Mouse (Mus musculus) stomach, embryonic 14.5 days (tissue): ENCODE results near the gene Cbfb. TPM values are rescaled to one million over a fixed set of nuclear protein-coding genes. Genes with fewer than 3 reads are reported as not detected.
"Not testable (repeated sequence)": the region's sequence is repeated elsewhere in the genome, so short reads cannot be mapped to it uniquely, and the experiment has no call there.

Experiments used
- ATAC-seq: fragments of 200-750 bp; cut with Nextera tagmentation; 2 replicates; pipeline ENCODE4 v1.8.0; 2017; ENCODE audit warnings: low read depth, moderate TSS enrichment; ENCODE audit not compliant: insufficient number of reproducible peaks, insufficient read depth, low FRiP score
- H3K27ac ChIP-seq: fragments of 300-500 bp; sonication (generic); 2 replicates; pipeline ENCODE4 v1.5.1; 2014; ENCODE audit warnings: mild to moderate bottlenecking, low read length, moderate library complexity, mixed read lengths
- H3K27me3 ChIP-seq: fragments of 300-500 bp; sonication (generic); 2 replicates; pipeline ENCODE4 v1.6.1; 2014; ENCODE audit warnings: low read length, control low read depth, mixed read lengths; ENCODE audit not compliant: control insufficient read depth, insufficient read depth
- H3K36me3 ChIP-seq: fragments of 300-500 bp; sonication (generic); 2 replicates; pipeline ENCODE4 v1.6.1; 2014; ENCODE audit warnings: mild to moderate bottlenecking, control low read depth, low read length, moderate library complexity, mixed read lengths; ENCODE audit not compliant: control insufficient read depth, insufficient read depth
- H3K4me1 ChIP-seq: fragments of 300-500 bp; sonication (generic); 2 replicates; pipeline ENCODE4 v1.6.1; 2014; ENCODE audit warnings: low read length, control low read depth, mixed read lengths; ENCODE audit not compliant: control insufficient read depth, insufficient read depth
- H3K4me2 ChIP-seq: fragments of 300-500 bp; sonication (generic); replicated peaks from 2 replicates; pipeline ENCODE4 v1.6.1; 2014; ENCODE audit warnings: low read depth, low read length, control low read depth
- H3K4me3 ChIP-seq: fragments of 300-500 bp; sonication (generic); 2 replicates; pipeline ENCODE4 v1.5.1; 2014; ENCODE audit warnings: low read depth, low read length, control low read depth
- H3K9ac ChIP-seq: fragments of 300-500 bp; sonication (generic); replicated peaks from 2 replicates; pipeline ENCODE4 v1.6.1; 2014; ENCODE audit warnings: low read depth, mild to moderate bottlenecking, control low read depth, low read length, moderate library complexity, mixed read lengths
- H3K9me3 ChIP-seq: fragments of 300-500 bp; sonication (generic); 2 replicates; pipeline ENCODE4 v1.6.1; 2016; ENCODE audit warnings: low read depth, low read length, control low read depth; ENCODE audit not compliant: control insufficient read depth
- WGBS: fragments of 180-500 bp; shearing (Covaris S2); extraction: QIAGEN DNeasy Blood & Tissue Kit; methylation state at CpG from one replicate; pipeline ENCODE4 v1.1.7; 2014; 5-methylcytosine and 5-hydroxymethylcytosine counted together
- polyA plus RNA-seq: library from polyadenylated mRNA; unstranded; fragments of >200 nt; fragmentation: Nextera tagmentation; extraction: Ambion mirVana; gene quantifications from 2 replicates; pipeline ENCODE4 v1.2.1, GENCODE M21; 2014

Cbfb gene
- polyA plus RNA-seq, 1 experiment from 2014 or later: 73.7 TPM

DNA sequence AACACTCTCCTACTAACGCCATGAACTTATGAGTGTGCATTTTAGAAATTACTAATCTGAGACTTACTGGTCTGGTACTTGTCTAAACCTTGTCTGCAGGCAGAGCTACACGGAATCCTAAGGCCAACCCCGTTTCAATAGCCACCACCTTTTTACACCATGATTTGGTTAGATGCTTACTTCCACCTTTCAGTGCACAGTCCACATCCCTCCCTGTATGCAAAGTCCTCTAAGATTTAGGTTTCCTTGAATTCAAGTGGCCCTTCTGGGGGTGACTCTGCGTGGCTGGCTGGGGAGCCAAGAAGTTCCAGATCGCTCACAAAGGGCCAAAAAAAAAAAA lies 463 bp upstream of the Cbfb start:
- no peaks in the 10 kb centered on the region for H3K27me3 ChIP-seq
- H3K9me3 ChIP-seq: no peaks in the 10 kb centered on the region
- H3K4me2 ChIP-seq: peak overlapping the region; percentile 43
- H3K4me1 ChIP-seq: peaks cover 6% of the 10 kb centered on the region
- peak overlapping the region; percentile 97 for H3K27ac ChIP-seq
- peak overlapping the region; percentile 92; the same call in 1 of the 2 replicates for H3K9ac ChIP-seq
- WGBS: 3% methylated on average over 5 of the region's 5 CpGs
- no peaks in the 10 kb centered on the region for H3K36me3 ChIP-seq
- H3K4me3 ChIP-seq: peak overlapping the region; percentile 95
- ATAC-seq: no peak; the same call in 1 of the 2 replicates

DNA sequence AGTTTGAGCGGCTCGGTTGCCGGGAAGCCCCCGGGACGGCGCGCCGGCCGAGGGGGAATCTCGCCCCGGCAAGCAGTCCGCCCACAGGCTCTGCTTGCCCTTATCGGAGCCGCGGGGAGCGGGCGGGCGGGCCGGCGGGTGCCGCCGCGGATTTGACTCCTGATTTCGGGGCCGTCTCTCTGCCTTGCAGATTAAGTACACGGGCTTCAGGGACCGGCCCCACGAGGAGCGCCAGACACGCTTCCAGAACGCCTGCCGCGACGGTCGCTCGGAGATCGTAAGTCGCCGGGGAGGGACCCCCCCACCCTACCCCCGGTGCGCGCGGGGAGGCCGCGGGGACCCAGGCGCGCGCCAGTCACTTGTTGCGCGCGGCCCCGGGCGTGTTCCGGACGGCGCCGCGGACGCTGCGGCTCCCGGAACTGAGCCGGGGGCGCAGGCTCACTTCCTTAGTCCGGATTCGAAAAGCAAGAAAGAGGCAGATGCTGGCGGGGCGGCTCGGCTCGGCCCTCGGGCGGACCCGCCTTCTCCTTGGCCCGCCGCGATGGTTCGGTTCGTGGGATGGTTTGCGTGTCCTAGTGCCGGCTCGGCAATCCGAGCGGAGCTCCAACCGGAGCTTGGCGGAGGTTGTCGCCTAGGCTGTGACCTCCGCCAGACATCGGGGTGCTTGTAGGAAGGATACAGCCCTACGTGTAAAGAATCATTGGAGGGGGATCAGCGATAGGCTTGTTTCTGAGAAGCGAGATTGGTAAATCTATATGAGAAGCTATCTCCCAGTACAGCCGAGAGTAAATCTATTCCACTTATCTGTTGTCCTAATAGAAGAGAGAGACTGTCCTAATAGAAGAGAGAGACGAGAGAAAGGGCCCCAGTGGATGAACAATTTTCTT lies 885 bp downstream of the Cbfb start:
- H3K36me3 ChIP-seq: peaks cover 6% of the 10 kb centered on the region; the same call in 1 of the 2 replicates
- WGBS: under 1% methylated on average over 90 of the region's 92 CpGs
- peak; percentile 16 for ATAC-seq

DNA sequence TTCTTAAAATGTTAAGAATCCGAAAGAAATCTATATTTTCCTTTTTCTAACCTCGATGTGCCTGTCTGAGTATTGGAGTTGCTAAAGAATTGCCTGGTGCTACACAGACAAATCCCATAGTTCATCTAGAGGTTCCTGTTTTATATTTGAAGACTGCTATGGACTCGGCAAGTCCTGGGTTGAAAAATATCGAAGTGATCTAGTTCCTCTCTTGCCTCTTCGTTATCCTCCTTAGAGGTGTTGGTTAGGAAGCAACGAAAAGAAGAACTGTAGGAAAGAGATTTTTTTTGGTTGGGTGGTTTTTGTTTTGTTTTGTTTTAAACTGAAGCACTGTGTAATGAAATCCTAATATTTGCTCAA lies 1.5 kb downstream of the Cbfb start:
- peak overlapping the region; percentile 92 for H3K9ac ChIP-seq
- peaks cover 12% of the 10 kb centered on the region; the same call in 1 of the 2 replicates for H3K36me3 ChIP-seq
- H3K4me1 ChIP-seq: peaks cover 6% of the 10 kb centered on the region
- H3K27ac ChIP-seq: peak overlapping the region; percentile 97
- 18% methylated on average over 6 of the region's 6 CpGs for WGBS
- peak overlapping the region; percentile 95 for H3K4me3 ChIP-seq
- no peak for ATAC-seq
- H3K4me2 ChIP-seq: peak overlapping the region; percentile 67
- H3K9me3 ChIP-seq: no peaks in the 10 kb centered on the region
- no peaks in the 10 kb centered on the region for H3K27me3 ChIP-seq

More for the DNA sequence above, 885 bp downstream of the Cbfb start:
- Histone ChIP-seq H3K4me3 (peak overlapping the region; percentile 95), H3K27ac (peak overlapping the region; percentile 97), H3K27me3 (no peaks in the 10 kb centered on the region), H3K4me2 (peak overlapping the region; percentile 67), H3K4me1 (peaks cover 6% of the 10 kb centered on the region), H3K9me3 (no peaks in the 10 kb centered on the region), H3K9ac (peak overlapping the region; percentile 92)

DNA sequence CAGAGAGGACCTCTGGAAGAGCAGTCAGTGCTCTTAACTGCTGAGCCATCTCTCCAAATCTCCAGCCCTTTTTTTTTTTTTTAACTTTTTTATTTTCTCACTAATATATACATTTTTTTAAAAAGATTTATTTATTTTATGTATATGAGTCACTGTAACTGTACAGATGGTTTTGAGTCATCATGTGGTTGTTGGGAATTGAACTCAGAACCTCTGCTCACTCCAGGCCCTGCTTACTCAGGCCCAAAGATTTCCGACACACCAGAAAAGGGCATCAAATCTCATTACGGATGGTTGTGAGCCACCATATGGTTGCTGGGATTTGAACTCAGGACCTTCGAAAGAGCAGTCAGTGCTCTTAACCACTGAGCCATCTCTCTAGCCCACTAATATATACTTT lies 4.8 kb downstream of the Cbfb start:
- not testable (repeated sequence) for H3K9me3 ChIP-seq, H3K27ac ChIP-seq, H3K27me3 ChIP-seq, H3K4me1 ChIP-seq, ATAC-seq, H3K4me3 ChIP-seq, H3K9ac ChIP-seq, H3K4me2 ChIP-seq
- 90% methylated on average over 3 of the region's 3 CpGs for WGBS
- peaks cover 18% of the 10 kb centered on the region; the same call in 1 of the 2 replicates for H3K36me3 ChIP-seq

DNA sequence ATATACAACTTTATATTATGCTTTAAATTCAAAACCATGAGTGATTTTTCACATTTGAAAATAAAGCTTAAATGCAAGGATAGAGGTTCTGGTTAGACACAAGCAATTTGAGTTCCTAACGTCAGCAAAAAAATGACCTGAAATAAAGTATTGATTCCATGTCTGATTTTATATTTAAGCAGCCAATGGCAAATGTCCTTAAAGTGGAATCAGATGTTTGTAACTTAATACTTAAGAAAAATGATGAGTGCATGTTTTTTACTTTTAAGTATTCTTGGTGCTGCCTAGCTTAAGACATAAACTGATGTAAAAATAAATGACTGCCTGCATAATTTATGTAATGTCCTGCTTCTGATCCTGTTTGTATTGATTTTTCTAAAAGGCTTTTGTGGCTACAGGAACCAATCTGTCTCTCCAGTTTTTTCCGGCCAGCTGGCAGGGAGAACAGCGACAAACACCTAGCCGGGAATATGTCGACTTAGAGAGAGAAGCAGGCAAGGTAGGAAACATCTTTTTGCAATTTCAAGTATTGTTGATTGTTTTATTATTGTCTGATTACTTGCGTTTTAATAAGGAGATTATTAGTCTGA lies 7.8 kb downstream of the Cbfb start:
- Histone ChIP-seq H3K27me3 (no peaks in the 10 kb centered on the region), H3K4me3 (no peak overlapping the region), H3K36me3 (peaks cover 23% of the 10 kb centered on the region; the same call in 1 of the 2 replicates), H3K9me3 (no peaks in the 10 kb centered on the region), H3K4me1 (peaks cover under 1% of the 10 kb centered on the region; the same call in 1 of the 2 replicates), H3K4me2 (no peak overlapping the region), H3K27ac (no peak overlapping the region), H3K9ac (no peak overlapping the region)
- WGBS: 81% methylated on average over 6 of the region's 6 CpGs
- no peak for ATAC-seq

GRCm38 (mm10) chr8:105182201-105182600 lies 11.7 kb downstream of the Cbfb start:
- Histone ChIP-seq H3K27me3 (no peaks in the 10 kb centered on the region), H3K4me1 (peaks cover 6% of the 10 kb centered on the region), H3K4me3 (no peak overlapping the region), H3K9me3 (no peaks in the 10 kb centered on the region), H3K4me2 (no peak overlapping the region), H3K9ac (no peak overlapping the region), H3K36me3 (peaks cover 14% of the 10 kb centered on the region; the same call in 1 of the 2 replicates), H3K27ac (no peak overlapping the region)
- ATAC-seq: no peak
- WGBS: 83% methylated on average over 1 of the region's 1 CpGs

DNA sequence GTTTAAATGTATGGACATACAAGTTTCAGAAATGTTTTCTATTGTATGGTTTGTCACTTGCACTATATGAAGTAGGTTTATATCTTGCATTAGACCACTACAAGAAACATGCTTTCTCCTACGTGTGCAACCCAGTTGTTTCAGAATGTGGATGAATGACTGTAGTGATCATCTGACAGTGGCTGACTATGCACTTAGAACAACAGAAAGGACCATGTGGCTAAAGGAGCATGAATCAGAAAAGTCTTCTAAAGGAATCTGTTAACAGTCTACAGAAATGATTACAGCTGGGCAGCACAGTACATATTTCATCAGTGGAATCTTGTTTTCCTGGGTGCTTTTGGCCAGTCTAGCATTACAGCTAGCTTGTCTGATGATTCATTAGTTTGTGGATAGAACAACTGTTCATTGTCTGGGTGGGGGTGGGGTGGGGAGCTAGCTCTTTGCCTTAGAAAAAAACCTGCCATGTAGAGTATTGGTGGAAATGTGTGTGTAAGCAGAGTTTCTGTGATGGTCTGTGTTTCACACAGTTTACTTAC lies 16.1 kb downstream of the Cbfb start:
- Histone ChIP-seq H3K9me3 (no peaks in the 10 kb centered on the region), H3K4me1 (peaks cover 6% of the 10 kb centered on the region), H3K4me3 (no peak overlapping the region), H3K27ac (no peak overlapping the region; the same call in 1 of the 2 replicates), H3K4me2 (no peak overlapping the region), H3K27me3 (no peaks in the 10 kb centered on the region), H3K36me3 (peaks cover 8% of the 10 kb centered on the region; the same call in 1 of the 2 replicates), H3K9ac (no peak overlapping the region)
- 50% methylated on average over 1 of the region's 1 CpGs for WGBS
- ATAC-seq: no peak

- Histone ChIP-seq H3K9me3 (no peaks in the 10 kb centered on the region), H3K9ac (no peak overlapping the region), H3K27me3 (no peaks in the 10 kb centered on the region), H3K4me1 (no peaks in the 10 kb centered on the region), H3K4me3 (no peak overlapping the region), H3K36me3 (peaks cover 28% of the 10 kb centered on the region), H3K27ac (no peak overlapping the region), H3K4me2 (no peak overlapping the region)
- 95% methylated on average over 5 of the region's 5 CpGs for WGBS
- ATAC-seq: no peak
Measured at GRCm38 (mm10) chr8:105192182-105192581, 21.7 kb downstream of the Cbfb start.
